Mouse (Mus musculus) gastrocnemius, adult 8-10 months (tissue): ENCODE data around the gene Gm9040. TPM values are rescaled to one million over a fixed set of nuclear protein-coding genes. Genes with fewer than 3 reads are reported as not detected.
A peak's percentile ranks its signal among the peaks of the same experiment; 100 is the strongest.
"Not testable (repeated sequence)": the region's sequence is repeated elsewhere in the genome, so short reads cannot be mapped to it uniquely, and the experiment has no call there.

Experiments
- DNase-seq, 2 experiments: peaks; one replicate each; pipeline ENCODE4 v3.0.0; 2022; ENCODE audit warnings: low spot score in 2 of 2
- total RNA-seq, 4 experiments: library from RNA; stranded (reverse); gene quantifications; 2 replicates each; pipeline ENCODE4 v1.2.4; 2022

Gene Gm9040
- total RNA-seq, result not detected

DNA sequence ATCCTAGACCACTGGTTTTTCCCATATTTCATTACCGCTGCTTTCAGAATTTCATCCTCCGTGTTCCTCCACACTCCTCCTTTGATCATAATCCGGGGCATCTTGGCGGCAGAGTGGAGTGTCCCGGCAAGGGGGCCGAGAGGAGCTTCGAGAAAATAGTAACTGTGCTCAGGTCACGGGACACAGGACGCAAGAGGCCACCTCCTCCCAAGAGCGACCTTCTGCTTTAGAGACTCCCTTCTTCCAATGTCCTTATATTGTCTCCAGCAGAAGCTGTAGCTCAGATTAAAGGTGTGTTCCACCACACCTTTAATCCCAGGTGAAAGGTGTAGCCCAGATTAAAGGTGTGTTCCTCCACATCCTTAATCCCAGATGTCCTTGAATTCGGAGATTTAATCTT is at the start of gene Gm9040:
TSS of gene Gm9040 (minus strand) at position 101 of the 400 bp plus-strand sequence.
- not testable (repeated sequence) for DNase-seq

DNA sequence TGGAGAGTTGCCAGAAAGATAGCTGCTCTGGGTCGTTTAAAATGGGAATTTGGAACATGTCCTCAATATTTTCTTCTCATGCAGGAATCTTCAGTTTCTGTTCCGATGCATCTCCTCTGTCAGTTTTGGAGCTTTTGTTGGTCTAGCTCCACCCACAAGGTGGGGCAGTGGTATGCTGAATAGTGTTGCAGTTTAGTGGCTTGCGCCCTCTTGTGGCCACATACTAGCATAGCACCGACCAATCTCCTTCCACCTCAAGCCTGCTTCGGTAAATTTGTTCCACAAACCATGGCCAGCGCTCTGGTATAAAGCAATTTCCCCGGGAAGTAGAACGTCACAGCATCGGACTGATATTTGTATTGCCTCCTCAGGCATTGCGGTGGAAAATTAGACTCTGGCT is 43.7 kb upstream of the Gm9040 start:
- DNase-seq, result peak; percentile 33 to 46

DNA sequence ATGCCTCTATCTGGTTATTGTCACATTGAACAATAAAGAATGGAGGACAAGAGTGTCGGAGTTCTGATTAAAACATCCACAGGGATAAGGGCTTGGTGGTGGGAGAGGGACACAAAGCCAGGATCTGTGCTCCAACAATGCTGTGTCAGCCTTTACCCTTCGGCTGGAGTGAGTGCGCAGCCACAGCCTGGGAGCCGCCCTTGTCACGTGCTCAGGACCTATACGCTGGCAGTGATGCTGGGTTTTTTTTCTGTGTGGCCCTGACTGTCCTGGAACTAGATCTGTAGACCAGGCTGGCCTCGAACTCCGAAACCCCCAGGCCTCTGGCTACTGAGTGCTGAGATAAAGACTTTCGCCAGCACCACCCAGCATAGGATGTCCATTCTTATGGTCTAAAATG is 42.7 kb upstream of the Gm9040 start:
- no peak for DNase-seq

DNA sequence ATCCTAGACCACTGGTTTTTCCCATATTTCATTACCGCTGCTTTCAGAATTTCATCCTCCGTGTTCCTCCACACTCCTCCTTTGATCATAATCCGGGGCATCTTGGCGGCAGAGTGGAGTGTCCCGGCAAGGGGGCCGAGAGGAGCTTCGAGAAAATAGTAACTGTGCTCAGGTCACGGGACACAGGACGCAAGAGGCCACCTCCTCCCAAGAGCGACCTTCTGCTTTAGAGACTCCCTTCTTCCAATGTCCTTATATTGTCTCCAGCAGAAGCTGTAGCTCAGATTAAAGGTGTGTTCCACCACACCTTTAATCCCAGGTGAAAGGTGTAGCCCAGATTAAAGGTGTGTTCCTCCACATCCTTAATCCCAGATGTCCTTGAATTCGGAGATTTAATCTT is 27.2 kb upstream of the Gm9040 start, which contains the start of gene Gm9049:
TSS of gene Gm9049 (minus strand) at position 101 of the 400 bp plus-strand sequence.
- not testable (repeated sequence) for DNase-seq

DNA sequence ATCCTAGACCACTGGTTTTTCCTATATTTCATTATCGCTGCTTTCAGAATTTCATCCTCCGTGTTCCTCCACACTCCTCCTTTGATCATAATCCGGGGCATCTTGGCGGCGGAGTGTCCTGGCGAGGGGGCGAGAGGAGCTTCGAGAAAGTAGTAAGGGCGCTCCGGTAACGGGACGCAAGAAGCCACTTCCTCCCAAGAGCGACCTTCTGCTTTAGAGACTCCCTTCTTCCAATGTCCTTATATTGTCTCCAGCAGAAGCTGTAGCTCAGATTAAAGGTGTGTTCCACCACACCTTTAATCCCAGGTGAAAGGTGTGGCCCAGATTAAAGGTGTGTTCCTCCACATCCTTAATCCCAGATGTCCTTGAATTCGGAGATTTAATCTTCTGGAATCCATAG is 21.8 kb upstream of the Gm9040 start, which contains the start of gene Gm9048:
TSS of gene Gm9048 (minus strand) at position 101 of the 400 bp plus-strand sequence.
- not testable (repeated sequence) for DNase-seq

DNA sequence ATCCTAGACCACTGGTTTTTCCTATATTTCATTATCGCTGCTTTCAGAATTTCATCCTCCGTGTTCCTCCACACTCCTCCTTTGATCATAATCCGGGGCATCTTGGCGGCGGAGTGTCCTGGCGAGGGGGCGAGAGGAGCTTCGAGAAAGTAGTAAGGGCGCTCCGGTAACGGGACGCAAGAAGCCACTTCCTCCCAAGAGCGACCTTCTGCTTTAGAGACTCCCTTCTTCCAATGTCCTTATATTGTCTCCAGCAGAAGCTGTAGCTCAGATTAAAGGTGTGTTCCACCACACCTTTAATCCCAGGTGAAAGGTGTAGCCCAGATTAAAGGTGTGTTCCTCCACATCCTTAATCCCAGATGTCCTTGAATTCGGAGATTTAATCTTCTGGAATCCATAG is 16.4 kb upstream of the Gm9040 start, which contains the start of gene Gm9046:
TSS of gene Gm9046 (minus strand) at position 101 of the 400 bp plus-strand sequence.
- not testable (repeated sequence) for DNase-seq

DNA sequence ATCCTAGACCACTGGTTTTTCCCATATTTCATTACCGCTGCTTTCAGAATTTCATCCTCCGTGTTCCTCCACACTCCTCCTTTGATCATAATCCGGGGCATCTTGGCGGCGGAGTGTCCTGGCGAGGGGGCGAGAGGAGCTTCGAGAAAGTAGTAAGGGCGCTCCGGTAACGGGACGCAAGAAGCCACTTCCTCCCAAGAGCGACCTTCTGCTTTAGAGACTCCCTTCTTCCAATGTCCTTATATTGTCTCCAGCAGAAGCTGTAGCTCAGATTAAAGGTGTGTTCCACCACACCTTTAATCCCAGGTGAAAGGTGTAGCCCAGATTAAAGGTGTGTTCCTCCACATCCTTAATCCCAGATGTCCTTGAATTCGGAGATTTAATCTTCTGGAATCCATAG is 11.0 kb upstream of the Gm9040 start, which contains the start of gene Gm9045:
TSS of gene Gm9045 (minus strand) at position 101 of the 400 bp plus-strand sequence.
- DNase-seq, result not testable (repeated sequence)

DNA sequence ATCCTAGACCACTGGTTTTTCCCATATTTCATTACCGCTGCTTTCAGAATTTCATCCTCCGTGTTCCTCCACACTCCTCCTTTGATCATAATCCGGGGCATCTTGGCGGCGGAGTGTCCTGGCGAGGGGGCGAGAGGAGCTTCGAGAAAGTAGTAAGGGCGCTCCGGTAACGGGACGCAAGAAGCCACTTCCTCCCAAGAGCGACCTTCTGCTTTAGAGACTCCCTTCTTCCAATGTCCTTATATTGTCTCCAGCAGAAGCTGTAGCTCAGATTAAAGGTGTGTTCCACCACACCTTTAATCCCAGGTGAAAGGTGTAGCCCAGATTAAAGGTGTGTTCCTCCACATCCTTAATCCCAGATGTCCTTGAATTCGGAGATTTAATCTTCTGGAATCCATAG is 5.5 kb upstream of the Gm9040 start, which contains the start of gene Gm9044:
TSS of gene Gm9044 (minus strand) at position 101 of the 400 bp plus-strand sequence.
- DNase-seq, result not testable (repeated sequence)

DNA sequence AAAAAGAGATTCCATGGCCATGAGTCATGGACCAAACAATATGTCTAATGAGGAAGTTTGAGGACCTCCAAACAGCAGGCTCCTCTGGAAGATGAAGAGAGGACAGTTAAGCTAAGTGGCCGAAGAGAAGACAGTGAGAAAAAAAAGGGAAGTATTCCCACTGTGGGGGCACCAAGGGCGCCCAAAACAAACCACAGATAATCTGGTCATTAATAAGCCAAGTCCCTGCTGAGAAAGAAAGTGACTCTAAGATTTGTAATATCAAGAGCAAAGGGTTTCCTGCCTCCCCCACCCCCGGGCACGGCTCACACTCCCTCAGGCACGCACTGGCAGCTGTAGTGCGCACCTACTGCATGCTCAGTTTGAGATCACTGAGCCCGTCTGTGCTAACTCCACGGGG is 7.7 kb downstream of the Gm9040 start:
- no peak for DNase-seq

DNA sequence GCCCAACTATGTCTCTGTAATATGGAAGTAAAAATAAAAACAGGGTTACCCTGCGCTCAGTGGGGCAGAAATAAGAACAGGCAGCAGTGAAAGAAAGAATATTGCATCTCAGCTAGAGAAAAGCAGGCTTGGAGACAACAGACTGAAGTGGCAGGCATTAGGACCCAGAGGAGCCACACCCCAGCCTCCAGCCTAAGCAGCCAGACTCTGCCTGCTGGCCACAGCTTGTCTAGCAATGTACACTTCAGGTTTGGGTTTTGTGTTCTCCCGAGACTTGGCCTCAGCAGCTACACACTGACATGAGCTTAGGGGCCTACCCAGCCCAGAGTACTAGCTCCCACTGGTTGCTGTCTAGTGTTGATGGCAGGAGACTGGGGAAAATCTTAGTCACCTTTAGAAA is 24.6 kb downstream of the Gm9040 start:
- not testable (repeated sequence) for DNase-seq

DNA sequence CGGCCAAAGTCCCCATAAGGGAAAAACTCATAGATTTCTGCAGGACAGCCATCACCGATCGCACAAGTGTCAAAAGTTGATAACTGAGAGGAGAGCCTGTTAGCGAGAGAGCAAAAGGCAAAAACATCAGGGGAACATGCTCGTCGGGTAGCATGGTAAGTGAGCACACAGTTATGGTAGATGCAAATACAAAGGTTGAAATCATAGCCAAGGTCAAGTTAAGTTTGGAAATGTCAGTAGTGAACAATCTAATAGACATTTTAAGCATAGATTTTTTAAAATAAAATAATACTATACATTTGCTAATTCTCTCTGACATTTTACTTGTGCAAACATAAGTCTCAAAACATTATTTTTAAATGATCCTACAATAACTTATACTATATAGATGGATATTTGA is 31.8 kb downstream of the Gm9040 start, which contains the start of gene Iltifb:
TSS of gene Iltifb (minus strand) at position 101 of the 400 bp plus-strand sequence.
- DNase-seq, result no peak

DNA sequence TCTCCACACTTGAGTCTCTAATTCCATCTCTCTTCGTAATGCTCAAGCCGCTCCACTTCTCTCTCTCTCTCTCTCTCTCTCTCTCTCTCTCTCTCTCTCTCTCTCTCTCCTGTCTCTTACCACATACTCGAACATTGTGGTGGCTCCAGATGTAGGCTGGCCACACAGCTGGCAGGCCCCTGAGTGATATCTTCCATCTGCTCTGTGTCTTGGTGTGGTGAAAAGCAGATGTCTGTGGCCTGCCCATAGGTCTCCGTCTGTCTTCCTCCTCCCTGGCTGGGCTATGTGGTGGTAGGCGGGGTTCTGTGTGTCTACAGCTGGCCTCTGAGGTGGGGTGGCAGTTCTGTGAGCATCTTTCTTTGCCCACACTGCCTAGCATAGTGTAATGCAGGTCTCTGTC is 43.8 kb downstream of the Gm9040 start:
- DNase-seq, result not testable (repeated sequence)

DNA sequence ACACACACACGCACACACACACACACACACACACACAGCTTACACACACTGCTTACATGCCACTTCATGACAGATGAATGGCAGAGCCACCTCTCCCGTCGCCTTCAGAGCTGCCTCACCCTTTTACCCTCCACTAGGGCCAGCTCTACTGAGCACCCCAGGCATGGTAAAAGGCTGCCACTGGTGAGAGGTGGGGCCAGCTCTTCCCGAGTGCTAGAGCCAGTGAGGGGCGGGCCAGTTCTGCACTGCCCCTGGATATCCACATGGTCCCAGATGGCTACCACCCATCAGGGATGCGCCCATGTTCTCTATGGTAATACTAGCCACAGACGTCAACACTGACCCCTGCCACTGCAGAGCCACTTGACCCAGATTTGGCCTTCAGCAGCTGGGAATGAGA is 44.2 kb downstream of the Gm9040 start:
- not testable (repeated sequence) for DNase-seq

DNA sequence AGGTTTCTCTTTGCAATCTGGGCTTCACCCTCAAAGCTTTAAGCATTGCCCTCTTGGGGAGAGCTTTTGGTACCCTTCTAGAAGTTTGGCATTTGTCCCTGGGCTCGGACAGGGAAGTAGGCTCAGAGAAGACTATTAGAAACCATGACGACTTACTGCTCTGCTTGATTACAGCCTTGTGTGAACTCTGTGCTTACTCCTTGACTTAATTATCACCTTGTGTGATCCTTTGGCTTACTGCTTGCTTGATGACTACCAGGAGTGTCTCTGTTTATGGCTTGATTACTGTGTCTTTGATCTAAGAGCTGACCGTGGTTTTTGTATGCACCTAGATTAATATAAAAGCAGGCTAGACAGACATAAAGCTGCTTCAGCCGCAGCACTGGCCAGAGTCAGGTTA is 48.7 kb downstream of the Gm9040 start:
- not testable (repeated sequence) for DNase-seq

Other genes starting within 250 kb of the Gm9040 start
- gene Mdm1, start 185.2 kb downstream of the Gm9040 start, total RNA-seq, result 1 to 10 TPM; 1.1 to 1.8 (median 1.6) TPM
- not detected for gene Il22, start 122.0 kb downstream of the Gm9040 start, total RNA-seq
- under 1 TPM; 0.29 to 0.54 (median 0.46) TPM for gene Gm32717, start 86.2 kb downstream of the Gm9040 start, total RNA-seq
- under 1 TPM; 0.29 to 0.54 (median 0.46) TPM for gene Gm32802, start 68.3 kb downstream of the Gm9040 start, total RNA-seq
- gene Iltifb, start 31.9 kb downstream of the Gm9040 start, total RNA-seq, result not detected
- not detected for gene Gm9044, start 5.4 kb upstream of the Gm9040 start, total RNA-seq
- not detected for gene Gm9045, start 10.9 kb upstream of the Gm9040 start, total RNA-seq
- not detected for gene Gm9046, start 16.3 kb upstream of the Gm9040 start, total RNA-seq
- not detected for gene Gm9048, start 21.7 kb upstream of the Gm9040 start, total RNA-seq
- gene Gm9049, start 27.1 kb upstream of the Gm9040 start, total RNA-seq, result not detected
- not detected for gene Ifng, start 114.1 kb upstream of the Gm9040 start, total RNA-seq